Mouse (Mus musculus): ENCODE results near the gene Tmem98.

DNA sequence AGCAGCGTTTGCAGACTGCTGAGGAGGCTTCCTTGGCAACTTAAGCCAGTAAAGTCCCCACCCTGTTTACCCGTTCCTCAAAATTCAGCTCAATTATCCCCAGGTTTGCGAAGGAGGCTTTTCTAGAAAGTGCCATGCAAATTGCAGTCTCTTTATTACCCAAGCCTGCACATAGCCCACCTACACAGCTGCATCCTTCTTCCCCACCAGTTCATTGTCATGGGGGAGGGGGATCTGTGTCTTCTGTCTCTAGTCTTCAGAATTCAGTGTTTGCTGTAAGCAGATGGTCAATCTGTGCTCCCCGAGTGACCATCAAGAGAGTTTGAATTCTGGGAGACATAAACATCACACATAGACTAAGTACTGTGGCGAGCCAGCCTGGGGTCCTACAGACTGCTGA is 1.2 kb downstream of the Tmem98 start:
- TF ChIP-seq POLR2A (IDR thresholded peaks at IDR 0.05; ENCODE audit: low read depth, low read length) (no peak), CTCF (conservative IDR thresholded peaks at IDR 0.05 in 1 of 2, IDR thresholded peaks at IDR 0.05 in 1 of 2; ENCODE audit: low read depth in 2 of 2, low read length in 2 of 2) (no peak), JUND (conservative IDR thresholded peaks at IDR 0.05; ENCODE audit: low read depth, low read length) (no peak), MAFK (IDR thresholded peaks at IDR 0.05; ENCODE audit: insufficient replicate concordance, low read length) (no peak)
